Mouse (Mus musculus): ENCODE measurements around the gene Phtf1.

The Phtf1 gene

DNA sequence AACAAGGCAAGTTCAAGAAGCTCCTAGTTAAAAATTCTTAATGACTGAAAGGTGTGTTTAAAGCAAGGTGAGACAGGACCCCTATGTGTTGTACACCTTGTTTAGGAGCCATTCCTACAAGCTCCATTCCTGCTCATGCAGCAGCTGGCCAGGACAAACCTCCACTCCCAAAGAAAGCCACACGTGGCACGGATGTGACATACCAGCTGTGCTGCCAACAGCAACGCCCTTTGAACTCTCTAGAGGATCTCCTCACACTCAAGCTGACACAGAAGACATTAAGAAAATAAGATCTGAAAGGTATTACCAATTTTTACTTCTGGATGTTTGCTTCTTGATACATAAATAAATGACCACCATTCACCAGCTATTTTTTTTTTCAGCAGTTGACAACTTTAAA lies 59.0 kb downstream of the Phtf1 start:
- DNase-seq = no peak

DNA sequence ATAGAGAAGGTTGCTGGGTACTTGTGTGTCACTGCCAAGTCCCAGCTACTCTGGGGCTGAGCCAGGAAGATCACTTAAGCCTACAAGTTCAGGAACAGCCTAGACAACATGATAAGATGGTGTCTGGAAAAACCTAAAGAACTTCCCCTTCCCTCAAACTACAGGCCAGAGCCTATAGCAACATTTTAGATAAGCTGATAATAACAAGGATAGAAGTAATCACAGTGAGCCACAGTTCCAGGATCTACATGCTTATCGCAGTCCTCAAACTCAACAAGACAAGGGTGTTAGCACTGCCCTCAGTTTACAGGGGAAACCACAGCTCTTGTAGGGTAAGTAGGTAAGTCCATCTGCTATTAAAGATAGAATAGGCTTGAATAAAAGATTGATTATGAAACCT lies 64.2 kb downstream of the Phtf1 start:
- no peak for DNase-seq

- DNase-seq = no peak
Observed at GRCm38 (mm10) chr3:104032747-104033146, 64.8 kb downstream of the Phtf1 start.

GRCm38 (mm10) chr3:104059001-104059622 lies 91.2 kb downstream of the Phtf1 start:
- no peak for DNase-seq

- no peak for DNase-seq
Observed at GRCm38 (mm10) chr3:104069395-104069794, 101.5 kb downstream of the Phtf1 start.

Measured in heart, adult 11 months (tissue).